Mouse (Mus musculus): ENCODE data around the gene H2-Ke6. TPM values are rescaled to one million over a fixed set of nuclear protein-coding genes. Genes with fewer than 3 reads are reported as not detected.

The H2-Ke6 gene
- polyA plus RNA-seq (2016; fragmentation: Nextera tagmentation; extraction: Ambion mirVana): 95.4 and 96.4 TPM in 2 replicates

DNA sequence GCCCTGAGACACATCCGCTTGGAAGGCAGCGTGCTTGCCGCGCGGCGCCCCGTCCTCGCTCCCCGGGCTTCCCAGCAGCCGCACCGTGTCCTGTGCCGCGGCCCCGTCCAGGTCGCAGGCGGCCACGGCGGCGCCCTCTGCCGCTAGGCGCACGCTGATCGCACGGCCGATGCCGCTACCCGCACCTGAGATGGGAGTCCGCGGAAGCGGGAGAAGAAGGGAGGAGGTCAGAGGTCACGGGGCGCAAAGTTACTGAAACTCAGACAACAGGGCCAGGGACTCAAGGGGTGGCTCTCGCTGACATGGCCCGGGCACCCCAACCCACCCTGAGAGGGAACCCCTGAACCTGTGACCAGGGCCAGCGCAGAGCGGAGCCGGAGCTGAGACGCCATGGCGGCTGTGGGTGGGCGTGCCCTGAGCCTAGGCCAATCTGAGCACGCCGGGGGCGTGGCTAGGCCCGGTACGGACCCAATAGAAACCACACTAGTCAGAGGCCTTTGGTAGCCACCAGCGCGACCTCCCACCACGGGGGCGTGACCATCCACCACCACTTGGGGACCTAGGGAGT lies at the start of gene H2-Ke6:
TSS of gene H2-Ke6 (minus strand) at position 405 of the 568 bp plus-strand sequence.
- WGBS: under 1% methylated on average over 49 of the region's 49 CpGs
- Histone ChIP-seq H3K36me3 (replicated peaks) (peaks cover 40% of the 10 kb centered on the region), H3K9me3 (peaks cover 7% of the 10 kb centered on the region), H3K4me1 (peaks cover 84% of the 10 kb centered on the region), H3K4me3 (peak within 1 kb of the TSS; percentile 98), H3K27me3 (ENCODE audit: poor library complexity, severe bottlenecking) (no peaks in the 10 kb centered on the region), H3K27ac (peak within 1 kb of the TSS; percentile 100)
- peak; percentile 95 for DNase-seq (ENCODE audit: extremely low spot score, low spot score)

DNA sequence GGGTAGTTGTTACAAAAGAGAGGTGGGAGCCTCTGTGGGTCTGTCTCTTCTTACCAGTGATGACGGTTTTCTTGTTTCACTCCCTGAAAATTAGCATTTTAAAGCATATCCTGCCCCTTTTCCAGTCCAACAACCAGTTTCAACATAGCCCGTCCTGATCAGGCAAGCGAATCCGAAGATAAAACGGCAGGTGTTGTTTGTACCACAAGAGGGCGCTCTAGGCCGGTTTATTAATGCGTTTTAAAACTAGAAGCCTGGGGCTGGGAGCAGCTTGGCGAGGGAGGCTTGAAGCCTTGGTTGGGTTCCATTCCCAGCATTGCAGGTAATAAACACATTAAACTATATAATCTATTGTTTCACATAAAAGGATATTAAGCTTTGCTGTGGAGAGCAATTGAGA lies 49.7 kb upstream of the H2-Ke6 start:
- Histone ChIP-seq H3K9me3 (no peaks in the 10 kb centered on the region; the same call in 1 of the 2 replicates), H3K4me1 (peaks cover 20% of the 10 kb centered on the region), H3K27me3 (ENCODE audit: poor library complexity, severe bottlenecking) (peaks cover 21% of the 10 kb centered on the region), H3K4me3 (0 out of 2 replicates have a peak overlapping the region, but pooled peaks have one; percentile 1), H3K36me3 (replicated peaks) (no peaks in the 10 kb centered on the region), H3K27ac (no peak overlapping the region)
- DNase-seq (ENCODE audit: extremely low spot score, low spot score): peak; percentile 79
- 3% methylated on average over 9 of the region's 9 CpGs for WGBS

DNA sequence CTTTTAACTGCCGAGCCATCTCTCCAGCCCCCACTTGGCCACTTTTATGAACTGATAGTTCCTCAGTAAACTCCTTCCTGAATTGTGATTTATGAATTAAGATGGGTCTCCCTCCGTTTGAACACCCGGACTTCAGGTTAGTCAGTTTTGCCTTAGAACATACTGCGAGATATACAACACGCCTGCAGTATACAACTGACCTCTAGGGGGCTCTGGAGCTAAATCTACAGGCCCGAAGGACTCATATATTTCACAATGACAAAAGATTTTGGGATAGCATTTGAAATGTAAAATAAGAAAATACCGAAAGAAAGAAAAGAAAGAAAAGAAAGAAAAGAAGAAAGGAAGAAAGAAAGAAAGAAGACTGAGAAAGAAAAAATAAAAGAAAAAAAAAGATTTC lies 47.4 kb upstream of the H2-Ke6 start:
- Histone ChIP-seq H3K27ac (no peak overlapping the region), H3K9me3 (no peaks in the 10 kb centered on the region), H3K4me1 (peaks cover 19% of the 10 kb centered on the region), H3K36me3 (replicated peaks) (no peaks in the 10 kb centered on the region), H3K27me3 (ENCODE audit: poor library complexity, severe bottlenecking) (peaks cover 21% of the 10 kb centered on the region), H3K4me3 (no peak overlapping the region)
- WGBS: 42% methylated on average over 7 of the region's 7 CpGs
- peak; percentile 53 for DNase-seq (ENCODE audit: extremely low spot score, low spot score)

DNA sequence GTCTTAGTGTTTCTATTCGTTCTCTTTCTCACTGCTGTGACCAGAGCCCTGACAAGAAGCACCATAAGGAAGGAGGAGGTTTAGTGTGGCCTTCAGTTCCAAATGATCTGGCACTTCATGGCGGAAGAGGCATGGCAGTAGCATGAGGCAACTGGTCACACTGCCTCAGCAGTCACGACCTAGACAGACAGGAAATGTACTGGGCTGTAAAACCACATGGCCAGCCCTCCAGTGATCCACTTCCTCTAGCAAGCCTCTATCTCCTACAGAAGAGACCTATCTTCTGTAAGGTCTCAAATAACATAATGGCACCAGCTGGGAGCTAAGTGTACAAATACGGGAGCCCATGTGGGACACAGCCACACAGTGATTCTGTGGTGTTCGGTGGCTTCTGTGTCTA lies 44.2 kb upstream of the H2-Ke6 start:
- no peak overlapping the region for H3K4me3 ChIP-seq
- peaks cover 16% of the 10 kb centered on the region for H3K27me3 ChIP-seq (ENCODE audit: poor library complexity, severe bottlenecking)
- DNase-seq (ENCODE audit: extremely low spot score, low spot score): no peak
- H3K27ac ChIP-seq: no peak overlapping the region
- H3K4me1 ChIP-seq: peaks cover 10% of the 10 kb centered on the region
- H3K9me3 ChIP-seq: no peaks in the 10 kb centered on the region
- 83% methylated on average over 5 of the region's 5 CpGs for WGBS
- H3K36me3 ChIP-seq (replicated peaks): no peaks in the 10 kb centered on the region

DNA sequence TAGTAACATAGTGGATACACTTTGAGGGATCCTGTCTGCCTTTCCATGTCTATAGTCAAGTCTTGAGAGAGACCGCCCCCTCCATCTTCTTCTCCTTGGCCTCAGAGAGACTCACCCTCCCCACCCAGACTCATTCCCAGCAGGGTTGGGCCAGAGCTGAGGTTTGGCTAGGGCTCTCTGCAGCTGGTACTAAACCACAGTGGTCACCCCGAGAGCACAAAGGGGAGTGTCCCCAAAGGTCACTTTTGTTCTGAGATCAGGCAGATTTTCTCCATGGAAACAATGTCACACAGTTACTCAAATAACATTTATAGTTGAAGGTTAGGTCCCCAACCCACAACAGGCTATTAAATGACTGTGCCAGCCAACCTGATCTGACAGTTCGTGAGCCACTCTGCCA lies 41.0 kb upstream of the H2-Ke6 start:
- WGBS: 50% methylated on average over 3 of the region's 3 CpGs
- no peaks in the 10 kb centered on the region for H3K27me3 ChIP-seq (ENCODE audit: poor library complexity, severe bottlenecking)

DNA sequence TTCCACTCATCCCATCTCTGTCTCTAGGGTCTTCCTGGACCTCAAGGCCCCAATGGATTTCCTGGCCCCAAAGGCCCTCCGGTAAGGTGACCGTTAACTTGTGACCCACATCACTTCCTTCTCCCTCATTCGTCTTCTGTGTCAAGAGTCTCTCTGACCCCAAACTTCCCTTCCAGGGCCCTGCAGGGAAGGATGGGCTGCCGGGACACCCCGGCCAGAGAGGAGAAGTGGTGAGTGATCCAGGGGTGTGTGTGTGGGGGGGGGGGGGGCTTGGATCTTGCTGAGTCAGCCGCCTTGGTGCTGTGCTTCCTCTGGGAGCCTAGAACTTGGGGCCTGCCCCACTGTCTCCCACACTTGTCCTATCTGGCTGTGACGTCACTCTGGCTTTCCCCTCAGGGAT lies 29.4 kb upstream of the H2-Ke6 start:
- Histone ChIP-seq H3K36me3 (replicated peaks) (peaks cover 5% of the 10 kb centered on the region; the same call in 1 of the 2 replicates), H3K27me3 (ENCODE audit: poor library complexity, severe bottlenecking) (no peaks in the 10 kb centered on the region), H3K9me3 (no peaks in the 10 kb centered on the region), H3K4me1 (peaks cover 23% of the 10 kb centered on the region), H3K4me3 (no peak overlapping the region), H3K27ac (no peak overlapping the region)
- DNase-seq (ENCODE audit: extremely low spot score, low spot score): no peak
- 86% methylated on average over 7 of the region's 7 CpGs for WGBS

More for the DNA sequence above, 41.0 kb upstream of the H2-Ke6 start:
- DNase-seq (ENCODE audit: extremely low spot score, low spot score): no peak
- H3K4me3 ChIP-seq: no peak overlapping the region
- peaks cover 2% of the 10 kb centered on the region; the same call in 1 of the 2 replicates for H3K4me1 ChIP-seq
- no peaks in the 10 kb centered on the region for H3K9me3 ChIP-seq
- no peak overlapping the region for H3K27ac ChIP-seq
- no peaks in the 10 kb centered on the region for H3K36me3 ChIP-seq (replicated peaks)

DNA sequence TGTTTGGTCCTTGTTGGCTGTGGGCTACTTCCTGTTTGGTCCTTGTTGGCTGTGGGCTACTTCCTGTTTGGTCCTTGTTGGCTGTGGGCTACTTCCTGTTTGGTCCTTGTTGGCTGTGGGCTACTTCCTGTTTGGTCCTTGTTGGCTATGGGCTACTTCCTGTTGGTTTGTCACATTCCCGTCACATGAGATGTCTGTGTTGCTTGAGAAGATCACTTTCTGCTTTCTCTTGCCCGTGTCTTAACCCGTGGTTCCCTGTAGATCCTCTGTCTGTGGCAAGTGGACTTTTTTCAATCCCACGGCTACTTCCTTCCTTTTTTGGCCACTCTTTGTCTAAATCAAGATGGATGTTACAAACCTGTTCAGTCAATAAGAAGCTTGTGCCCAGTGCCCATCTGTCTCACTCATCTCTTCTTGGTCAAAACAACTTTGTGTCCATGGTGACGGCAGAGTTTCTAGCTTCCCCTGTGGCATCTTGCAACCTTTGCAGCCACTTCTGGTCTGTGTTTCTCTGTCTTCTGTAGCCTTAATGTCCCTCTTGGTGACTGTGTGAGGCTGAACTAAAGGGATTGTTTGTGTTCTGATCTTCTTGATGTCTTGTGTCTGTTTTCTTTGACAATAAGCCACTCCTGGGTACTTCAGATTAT lies 19.7 kb upstream of the H2-Ke6 start:
- Histone ChIP-seq H3K9me3 (peaks cover 8% of the 10 kb centered on the region), H3K4me1 (peaks cover 4% of the 10 kb centered on the region), H3K27ac (no peak overlapping the region), H3K36me3 (replicated peaks) (peaks cover 2% of the 10 kb centered on the region; the same call in 1 of the 2 replicates), H3K27me3 (ENCODE audit: poor library complexity, severe bottlenecking) (0 out of 2 replicates have a peak, but pooled peaks cover 5% of the 10 kb centered on the region), H3K4me3 (no peak overlapping the region)
- no peak for DNase-seq (ENCODE audit: extremely low spot score, low spot score)
- WGBS: 95% methylated on average over 5 of the region's 5 CpGs

DNA sequence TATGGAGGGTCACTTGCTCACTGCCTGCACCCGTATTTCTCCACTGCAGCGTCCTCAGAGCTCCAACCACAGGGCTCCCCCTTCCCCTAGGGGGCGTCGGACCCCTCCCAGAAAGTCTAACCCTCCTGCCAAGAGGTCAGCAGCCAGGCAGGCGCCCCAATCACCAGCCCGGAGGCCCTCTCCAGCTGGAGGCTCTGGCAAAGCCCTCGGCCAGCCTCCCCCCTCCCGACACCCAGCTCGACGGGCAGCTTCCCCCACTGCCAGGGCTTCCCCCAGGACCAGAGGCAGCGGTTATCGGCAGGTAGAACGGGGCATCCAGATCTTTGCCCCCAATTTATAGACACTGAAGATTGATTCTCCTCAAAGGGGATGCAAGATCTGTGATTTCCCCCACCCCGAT lies 18.1 kb upstream of the H2-Ke6 start:
- peaks cover 2% of the 10 kb centered on the region; the same call in 1 of the 2 replicates for H3K36me3 ChIP-seq (replicated peaks)
- WGBS: 79% methylated on average over 14 of the region's 14 CpGs
- no peak overlapping the region for H3K4me3 ChIP-seq

DNA sequence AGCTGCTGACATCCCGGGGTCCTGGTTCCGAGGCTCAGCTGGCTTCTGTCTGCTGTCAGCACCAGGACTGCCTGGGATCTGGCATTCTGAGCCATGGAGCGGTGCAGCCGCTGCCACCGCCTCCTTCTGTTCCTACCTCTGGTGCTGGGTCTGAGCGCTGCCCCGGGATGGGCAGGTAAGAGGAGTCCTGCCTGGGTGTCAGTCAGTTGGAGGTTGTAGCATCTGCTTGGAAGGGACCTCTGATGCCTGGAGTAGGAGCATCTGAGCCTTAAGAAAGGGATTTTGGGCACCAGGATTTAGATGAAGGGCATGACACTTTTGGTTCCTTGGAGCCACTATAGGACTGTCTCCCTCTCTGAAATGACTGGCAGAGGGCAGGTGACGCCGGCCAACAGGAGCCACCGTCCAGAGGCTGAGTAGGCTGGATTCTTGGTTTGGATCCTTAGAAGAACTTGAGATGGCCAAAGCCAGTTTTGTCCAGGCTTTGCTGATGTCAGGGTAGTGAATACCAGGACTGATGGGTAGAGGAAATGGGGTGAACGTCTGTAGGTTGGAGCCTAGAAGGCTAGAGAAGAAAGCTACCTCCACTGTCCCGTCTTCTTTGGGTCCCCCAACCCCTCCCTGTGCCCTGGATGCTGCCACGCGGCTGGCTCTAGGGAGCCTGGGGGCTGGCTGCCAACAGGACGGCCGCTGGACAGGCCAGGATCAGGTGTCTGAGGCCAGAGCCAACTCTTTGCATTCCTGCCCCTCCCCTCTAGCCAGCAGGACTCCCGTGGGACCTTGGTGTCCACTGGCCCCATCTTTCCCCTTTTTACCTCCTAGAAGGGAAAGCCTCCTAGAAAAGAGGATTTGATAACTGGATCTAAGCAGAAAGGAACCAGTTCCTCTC lies 11.9 kb upstream of the H2-Ke6 start:
- H3K9me3 ChIP-seq: no peaks in the 10 kb centered on the region
- H3K4me3 ChIP-seq: peak overlapping the region; percentile 44
- peaks cover 35% of the 10 kb centered on the region for H3K36me3 ChIP-seq (replicated peaks)
- H3K27me3 ChIP-seq (ENCODE audit: poor library complexity, severe bottlenecking): peaks cover 56% of the 10 kb centered on the region
- peaks cover 60% of the 10 kb centered on the region for H3K4me1 ChIP-seq
- WGBS: 31% methylated on average over 17 of the region's 17 CpGs
- H3K27ac ChIP-seq: peak overlapping the region; percentile 66
- no peak for DNase-seq (ENCODE audit: extremely low spot score, low spot score)

More for the DNA sequence above, 18.1 kb upstream of the H2-Ke6 start:
- DNase-seq (ENCODE audit: extremely low spot score, low spot score): no peak
- Histone ChIP-seq H3K9me3 (peaks cover 8% of the 10 kb centered on the region), H3K4me1 (peaks cover 18% of the 10 kb centered on the region), H3K27me3 (ENCODE audit: poor library complexity, severe bottlenecking) (peaks cover 20% of the 10 kb centered on the region), H3K27ac (0 out of 2 replicates have a peak overlapping the region, but pooled peaks have one; percentile 1)

DNA sequence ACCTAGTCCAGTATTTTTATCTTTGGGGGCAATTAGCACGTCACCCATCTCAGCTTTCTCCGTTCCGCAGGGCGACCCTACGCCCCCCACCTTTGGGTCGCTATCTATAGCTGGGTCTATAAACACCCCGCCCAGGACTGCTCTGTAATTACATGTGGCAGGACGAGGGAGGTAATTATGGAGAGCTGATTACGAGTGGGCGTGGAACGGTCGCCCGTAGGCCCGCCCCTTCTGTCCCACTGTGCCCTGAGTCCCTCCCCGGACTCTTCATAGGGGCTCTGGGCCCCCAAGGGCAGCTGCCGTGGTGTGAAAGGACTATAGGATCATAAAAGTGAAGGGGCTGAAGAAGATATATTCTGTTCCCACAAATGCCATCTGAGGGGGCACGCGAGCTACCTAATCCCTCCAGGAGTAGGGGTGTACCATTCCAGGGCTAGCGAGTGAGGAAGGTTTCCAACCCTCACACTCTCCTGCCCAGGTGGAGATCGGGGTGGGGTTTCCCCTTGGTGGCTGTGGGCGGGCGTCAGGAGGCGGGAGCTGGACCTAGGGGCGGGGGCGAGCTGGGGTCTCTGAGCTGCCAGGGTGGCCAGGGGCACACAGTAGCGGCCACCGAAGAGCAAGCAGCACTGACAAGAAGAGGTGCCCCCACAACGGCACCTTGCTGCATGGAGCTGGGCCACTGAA lies 11.2 kb upstream of the H2-Ke6 start, which contains the start of gene Col11a2:
TSS of gene Col11a2 (plus strand) at position 560 of the 684 bp plus-strand sequence.
- Histone ChIP-seq H3K9me3 (no peaks in the 10 kb centered on the region), H3K4me1 (peaks cover 63% of the 10 kb centered on the region), H3K4me3 (peak within 1 kb of the TSS; percentile 44), H3K36me3 (replicated peaks) (peaks cover 43% of the 10 kb centered on the region), H3K27ac (peak within 1 kb of the TSS; percentile 66), H3K27me3 (ENCODE audit: poor library complexity, severe bottlenecking) (peaks cover 56% of the 10 kb centered on the region)
- WGBS: 13% methylated on average over 28 of the region's 28 CpGs
- no peak for DNase-seq (ENCODE audit: extremely low spot score, low spot score)

DNA sequence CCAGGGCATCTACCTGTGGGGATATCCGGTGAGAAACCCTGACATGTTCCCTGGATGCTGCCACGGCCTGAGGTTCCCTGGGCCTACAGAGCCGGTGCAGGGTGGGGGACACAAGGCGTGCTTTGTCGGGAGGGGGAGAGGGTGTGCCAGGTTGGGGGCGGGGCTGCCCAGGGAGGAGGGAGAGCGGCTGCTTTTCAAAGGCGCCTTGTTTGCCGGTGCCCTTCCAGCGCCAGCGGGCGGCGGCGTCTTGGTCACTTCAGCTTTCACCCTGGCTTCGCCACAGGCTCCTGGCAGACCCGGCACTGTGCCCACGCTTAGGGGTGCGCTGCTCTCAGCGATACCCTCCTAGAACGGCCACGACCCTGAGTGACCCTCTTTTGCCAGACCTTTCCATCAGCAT lies 10.6 kb upstream of the H2-Ke6 start:
- H3K4me1 ChIP-seq: peaks cover 69% of the 10 kb centered on the region
- peaks cover 56% of the 10 kb centered on the region for H3K27me3 ChIP-seq (ENCODE audit: poor library complexity, severe bottlenecking)
- 9% methylated on average over 21 of the region's 21 CpGs for WGBS
- no peak for DNase-seq (ENCODE audit: extremely low spot score, low spot score)
- H3K9me3 ChIP-seq: no peaks in the 10 kb centered on the region
- peak overlapping the region; percentile 66 for H3K27ac ChIP-seq
- peaks cover 48% of the 10 kb centered on the region for H3K36me3 ChIP-seq (replicated peaks)
- peak overlapping the region; percentile 44 for H3K4me3 ChIP-seq

DNA sequence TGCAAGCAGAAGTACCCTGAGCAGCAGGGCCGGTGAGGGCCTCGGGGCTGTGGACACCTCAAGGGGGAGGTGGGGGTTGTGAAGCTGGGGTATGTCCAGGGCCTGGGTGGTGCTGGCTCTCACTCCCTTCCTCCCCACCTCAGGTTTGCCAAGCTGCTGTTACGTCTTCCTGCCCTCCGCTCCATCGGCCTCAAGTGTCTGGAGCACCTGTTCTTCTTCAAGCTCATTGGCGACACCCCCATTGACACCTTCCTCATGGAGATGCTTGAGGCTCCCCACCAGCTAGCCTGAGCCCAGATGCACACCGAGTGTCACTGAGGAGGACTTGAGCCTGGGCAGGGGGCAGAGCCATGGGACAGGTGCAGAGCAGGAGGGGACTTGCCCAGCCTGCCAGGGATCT lies 9.4 kb upstream of the H2-Ke6 start:
- DNase-seq (ENCODE audit: extremely low spot score, low spot score): no peak
- Histone ChIP-seq H3K4me1 (peaks cover 79% of the 10 kb centered on the region), H3K4me3 (no peak overlapping the region), H3K36me3 (replicated peaks) (peaks cover 53% of the 10 kb centered on the region), H3K27me3 (ENCODE audit: poor library complexity, severe bottlenecking) (peaks cover 48% of the 10 kb centered on the region), H3K9me3 (no peaks in the 10 kb centered on the region), H3K27ac (no peak overlapping the region)
- WGBS: 87% methylated on average over 7 of the region's 7 CpGs
